Mouse (Mus musculus): Measurements from ENCODE around the gene Mtnr1b. TPM values are rescaled to one million over a fixed set of nuclear protein-coding genes. Genes with fewer than 3 reads are reported as not detected.
"Not testable (repeated sequence)": the region's sequence is repeated elsewhere in the genome, so short reads cannot be mapped to it uniquely, and the experiment has no call there.

Mtnr1b gene
- polyA plus RNA-seq, 1 experiment from 2014 or later: not detected

DNA sequence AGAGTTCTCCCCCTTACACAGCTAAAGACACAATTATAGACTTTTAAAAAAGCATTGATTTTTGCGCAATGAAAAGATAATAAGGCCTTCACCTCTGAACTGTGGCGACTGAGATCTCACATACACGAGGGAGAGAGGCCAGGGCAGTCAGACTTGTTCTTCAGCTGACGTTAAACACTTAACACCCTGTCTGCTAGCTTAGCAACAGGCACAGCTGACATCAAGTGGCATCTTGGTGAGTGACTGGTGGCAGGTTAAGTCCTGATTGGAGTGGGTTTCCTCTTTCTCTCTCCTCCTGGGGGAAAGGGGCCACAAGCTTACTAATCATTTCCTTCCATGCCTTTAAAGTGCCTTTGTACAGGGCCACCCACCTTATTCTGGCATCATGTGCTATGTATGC, 4.3 kb downstream of the Mtnr1b start:
- H3K4me2 ChIP-seq: no peak overlapping the region
- no peak for ATAC-seq (ENCODE audit: insufficient number of reproducible peaks, insufficient read depth, low FRiP score, low TSS enrichment, low read depth)
- H3K4me1 ChIP-seq: no peaks in the 10 kb centered on the region
- H3K4me3 ChIP-seq: no peak overlapping the region
- no peaks in the 10 kb centered on the region for H3K9me3 ChIP-seq
- H3K27ac ChIP-seq: no peak overlapping the region
- no peaks in the 10 kb centered on the region for H3K36me3 ChIP-seq
- H3K27me3 ChIP-seq: peaks cover 14% of the 10 kb centered on the region
- H3K9ac ChIP-seq: no peak overlapping the region
- WGBS: 58% methylated on average over 4 of the region's 4 CpGs

DNA sequence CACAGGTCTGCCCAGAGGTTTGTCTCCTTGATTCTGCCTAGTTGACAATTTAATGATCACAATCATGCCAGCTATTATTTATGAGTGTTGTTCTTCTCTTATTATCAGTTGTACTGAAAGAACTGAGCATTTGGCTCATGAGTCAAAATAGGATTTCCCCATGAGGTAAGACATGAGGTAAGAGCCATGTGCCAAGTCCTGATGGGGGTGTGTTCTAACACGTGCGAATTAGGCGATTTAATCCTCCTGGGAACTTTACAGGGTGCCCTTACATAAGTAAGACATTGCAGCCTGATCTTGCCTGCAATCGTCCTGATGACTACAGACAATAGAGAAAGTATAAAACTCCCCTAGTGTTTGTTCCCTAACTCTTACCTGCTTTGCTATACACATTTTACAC, 4.9 kb downstream of the Mtnr1b start:
- H3K4me1 ChIP-seq: no peaks in the 10 kb centered on the region
- no peak overlapping the region for H3K4me2 ChIP-seq
- WGBS: 60% methylated on average over 4 of the region's 4 CpGs
- no peak for ATAC-seq (ENCODE audit: insufficient number of reproducible peaks, insufficient read depth, low FRiP score, low TSS enrichment, low read depth)
- H3K36me3 ChIP-seq: no peaks in the 10 kb centered on the region
- no peak overlapping the region for H3K9ac ChIP-seq
- H3K27me3 ChIP-seq: peaks cover 10% of the 10 kb centered on the region
- no peak overlapping the region for H3K4me3 ChIP-seq
- H3K9me3 ChIP-seq: no peaks in the 10 kb centered on the region
- H3K27ac ChIP-seq: no peak overlapping the region

DNA sequence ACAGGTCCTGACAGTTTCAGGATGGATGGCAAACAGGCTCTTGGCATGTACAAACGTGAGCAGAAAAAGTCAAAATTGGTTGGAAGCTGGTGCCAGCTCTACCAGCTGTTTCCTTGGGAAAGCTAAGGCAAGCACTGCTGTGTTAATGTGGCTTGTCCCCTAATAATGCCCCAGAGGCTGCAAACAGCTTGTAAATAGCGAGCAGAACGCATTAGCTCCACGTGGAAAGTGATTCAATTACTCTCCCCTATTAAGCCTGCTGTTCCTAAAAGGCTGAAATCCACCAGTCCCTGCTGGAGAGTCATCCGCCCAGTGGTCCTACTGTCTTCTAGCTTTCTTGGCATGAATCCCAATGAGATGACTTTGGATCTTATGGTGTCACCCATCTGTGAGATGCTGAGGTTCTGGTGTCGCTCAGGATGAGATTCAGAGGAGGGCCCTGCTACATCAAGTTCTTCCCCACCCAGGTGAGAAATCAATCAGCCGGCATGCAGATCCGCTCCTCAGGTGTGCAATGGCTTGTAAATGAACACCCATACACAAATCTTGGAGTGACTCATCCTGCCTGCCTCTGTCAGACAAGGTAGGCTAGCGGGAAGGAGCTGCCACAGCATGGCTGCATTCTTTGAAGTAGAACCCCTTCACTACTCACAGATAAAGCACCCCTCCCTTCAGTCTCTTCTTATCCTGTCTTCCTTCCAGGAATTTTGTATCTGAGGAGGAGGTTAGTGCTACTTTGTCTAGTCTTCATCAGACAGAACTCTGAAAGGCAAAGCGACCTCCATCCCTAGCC, 7.9 kb downstream of the Mtnr1b start:
- no peak overlapping the region for H3K4me2 ChIP-seq
- no peak overlapping the region for H3K27ac ChIP-seq
- H3K4me3 ChIP-seq: no peak overlapping the region
- no peaks in the 10 kb centered on the region for H3K9me3 ChIP-seq
- H3K9ac ChIP-seq: no peak overlapping the region
- H3K36me3 ChIP-seq: no peaks in the 10 kb centered on the region
- no peaks in the 10 kb centered on the region for H3K27me3 ChIP-seq
- WGBS: 61% methylated on average over 10 of the region's 10 CpGs
- no peaks in the 10 kb centered on the region for H3K4me1 ChIP-seq
- no peak for ATAC-seq (ENCODE audit: insufficient number of reproducible peaks, insufficient read depth, low FRiP score, low TSS enrichment, low read depth)

DNA sequence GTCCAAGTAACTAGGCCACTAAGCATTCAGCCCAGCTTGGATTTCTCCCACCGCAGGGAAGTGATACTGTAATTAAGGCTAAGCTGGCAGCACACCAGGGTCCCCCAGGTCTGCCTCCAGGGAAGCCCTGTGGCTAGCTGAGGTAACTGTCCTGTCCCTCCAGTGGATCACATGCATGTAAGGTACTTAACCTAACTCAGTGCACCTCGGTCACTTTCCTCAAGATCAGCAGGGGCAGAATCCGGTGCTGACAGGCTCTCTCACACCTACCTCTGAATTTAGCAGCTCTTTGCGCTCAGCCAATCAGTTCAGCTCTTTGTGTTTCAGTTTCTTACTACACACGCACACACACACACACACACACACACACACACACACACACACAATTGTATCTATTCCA, 13.0 kb downstream of the Mtnr1b start:
- Histone ChIP-seq H3K4me1 (no peaks in the 10 kb centered on the region), H3K36me3 (no peaks in the 10 kb centered on the region), H3K27me3 (no peaks in the 10 kb centered on the region), H3K4me3 (no peak overlapping the region), H3K9me3 (no peaks in the 10 kb centered on the region), H3K4me2 (no peak overlapping the region), H3K27ac (no peak overlapping the region), H3K9ac (no peak overlapping the region)
- 59% methylated on average over 5 of the region's 5 CpGs for WGBS
- no peak for ATAC-seq (ENCODE audit: insufficient number of reproducible peaks, insufficient read depth, low FRiP score, low TSS enrichment, low read depth)

DNA sequence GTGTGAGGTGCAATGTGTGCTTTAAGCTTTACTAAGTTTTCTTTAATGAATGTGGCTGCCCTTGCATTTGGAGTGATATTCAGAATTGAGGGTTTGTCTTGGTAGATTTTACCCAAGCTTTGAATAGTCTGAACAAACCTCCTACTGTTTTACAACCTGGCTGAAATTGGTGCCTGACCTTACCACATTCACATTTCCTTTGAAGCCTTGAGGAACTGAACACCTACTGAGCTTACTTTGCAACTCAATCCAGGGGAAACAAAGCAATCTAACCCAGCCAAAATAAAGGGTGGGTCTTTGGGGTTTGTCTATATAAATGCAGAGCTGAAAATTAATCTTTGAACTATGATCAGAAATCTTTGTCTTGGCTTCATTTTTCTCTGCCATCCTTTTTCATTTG, 23.6 kb downstream of the Mtnr1b start:
- Histone ChIP-seq H3K27ac (no peak overlapping the region), H3K36me3 (no peaks in the 10 kb centered on the region), H3K4me1 (no peaks in the 10 kb centered on the region), H3K27me3 (no peaks in the 10 kb centered on the region), H3K4me3 (no peak overlapping the region), H3K4me2 (no peak overlapping the region), H3K9me3 (no peaks in the 10 kb centered on the region), H3K9ac (no peak overlapping the region)
- ATAC-seq (ENCODE audit: insufficient number of reproducible peaks, insufficient read depth, low FRiP score, low TSS enrichment, low read depth): no peak

DNA sequence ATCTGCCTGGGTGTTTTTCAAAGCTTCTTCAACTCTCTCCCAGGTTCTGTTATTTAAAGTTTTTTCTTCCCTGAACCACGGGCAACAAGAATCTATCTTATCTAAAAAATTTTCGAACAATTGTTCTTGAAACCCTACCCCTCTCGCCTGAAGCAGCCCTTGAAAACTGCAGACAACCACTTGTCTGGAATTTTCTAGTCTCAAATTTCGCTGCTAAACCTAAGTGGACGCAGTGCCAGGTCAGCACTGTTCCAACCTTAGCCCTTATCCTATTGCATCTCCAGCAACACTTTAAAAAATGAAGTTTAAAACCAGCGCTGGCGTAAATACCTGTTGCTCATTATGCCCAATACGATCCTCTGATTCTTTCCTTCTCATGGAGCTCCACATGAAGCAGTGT, 29.0 kb downstream of the Mtnr1b start:
- H3K4me3 ChIP-seq: no peak overlapping the region
- no peaks in the 10 kb centered on the region for H3K4me1 ChIP-seq
- H3K36me3 ChIP-seq: no peaks in the 10 kb centered on the region
- WGBS: 55% methylated on average over 8 of the region's 8 CpGs
- no peak overlapping the region for H3K4me2 ChIP-seq
- ATAC-seq (ENCODE audit: insufficient number of reproducible peaks, insufficient read depth, low FRiP score, low TSS enrichment, low read depth): no peak
- no peaks in the 10 kb centered on the region for H3K27me3 ChIP-seq
- H3K27ac ChIP-seq: no peak overlapping the region
- no peaks in the 10 kb centered on the region for H3K9me3 ChIP-seq
- no peak overlapping the region for H3K9ac ChIP-seq

DNA sequence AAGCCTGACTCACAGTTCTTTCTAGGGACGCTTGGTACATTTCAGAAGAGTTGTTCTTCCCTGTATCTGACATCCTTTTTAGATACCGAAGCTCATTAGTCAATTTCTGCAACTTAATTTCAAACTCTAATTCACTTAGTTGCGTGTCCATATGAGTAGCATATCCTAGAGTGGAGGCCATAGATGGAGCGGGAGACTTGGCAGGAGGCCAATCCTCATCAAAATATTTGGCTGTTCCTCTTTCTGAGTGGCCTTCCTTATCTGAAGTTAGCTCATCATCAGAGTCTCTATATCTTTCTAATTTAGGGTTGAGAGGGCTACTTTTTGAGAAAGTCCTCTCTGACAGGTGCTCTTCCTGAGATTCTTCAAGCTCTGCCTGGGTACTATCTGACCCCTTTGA, 29.4 kb downstream of the Mtnr1b start:
- H3K27ac ChIP-seq; ATAC-seq (ENCODE audit: insufficient number of reproducible peaks, insufficient read depth, low FRiP score, low TSS enrichment, low read depth): not testable (repeated sequence)
- 70% methylated on average over 4 of the region's 4 CpGs for WGBS

DNA sequence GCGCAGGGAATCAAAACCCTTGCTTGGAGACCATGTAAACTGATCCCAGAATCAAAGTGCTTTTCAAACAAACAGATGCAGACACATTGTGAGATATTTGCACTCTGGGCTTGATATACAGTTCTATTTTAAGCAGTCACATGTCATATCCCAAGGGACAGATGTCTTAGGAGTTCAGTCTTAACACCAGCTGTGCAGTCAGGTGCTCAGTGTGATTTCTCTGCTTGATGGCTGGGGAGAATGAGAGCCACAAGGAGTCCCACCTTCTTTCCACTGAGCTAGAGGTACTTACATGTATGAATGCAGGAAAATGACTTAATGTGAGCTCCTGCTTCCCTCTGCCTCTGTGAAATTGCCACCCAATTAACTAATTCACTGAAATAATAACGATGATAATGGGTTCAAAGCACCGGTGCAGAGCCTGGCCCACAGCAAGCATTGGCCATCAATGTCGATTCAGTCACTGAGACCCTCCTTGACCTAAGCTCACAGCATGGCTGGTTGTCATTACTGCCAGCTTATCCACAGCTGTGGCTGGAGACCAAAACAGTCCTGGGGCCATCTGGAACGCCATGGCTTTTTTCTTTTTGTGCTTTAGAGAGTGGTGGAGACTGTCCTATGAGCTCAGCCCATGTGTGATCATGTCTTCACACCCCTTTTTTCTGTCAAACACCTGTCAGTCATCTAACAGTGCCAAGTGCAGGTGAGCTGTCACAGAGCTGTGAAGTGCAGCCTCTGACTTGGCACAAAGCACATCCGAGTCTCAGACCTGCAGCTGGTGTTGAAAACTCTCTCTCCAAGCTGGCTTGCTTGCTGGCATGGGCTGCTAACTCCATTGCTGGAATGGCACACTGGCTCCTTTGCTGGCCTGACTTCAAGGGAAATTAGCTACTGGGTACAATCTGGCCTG, 61.1 kb downstream of the Mtnr1b start:
- ATAC-seq (ENCODE audit: insufficient number of reproducible peaks, insufficient read depth, low FRiP score, low TSS enrichment, low read depth): no peak
- Histone ChIP-seq H3K4me2 (no peak overlapping the region), H3K4me1 (no peaks in the 10 kb centered on the region), H3K9me3 (no peaks in the 10 kb centered on the region), H3K27me3 (no peaks in the 10 kb centered on the region), H3K9ac (no peak overlapping the region), H3K4me3 (no peak overlapping the region), H3K36me3 (no peaks in the 10 kb centered on the region), H3K27ac (no peak overlapping the region)
- WGBS: 37% methylated on average over 6 of the region's 6 CpGs

More for the DNA sequence above, 29.4 kb downstream of the Mtnr1b start:
- H3K4me1 ChIP-seq, H3K9ac ChIP-seq, H3K4me2 ChIP-seq, H3K4me3 ChIP-seq, H3K36me3 ChIP-seq, H3K27me3 ChIP-seq, H3K9me3 ChIP-seq: not testable (repeated sequence)

DNA sequence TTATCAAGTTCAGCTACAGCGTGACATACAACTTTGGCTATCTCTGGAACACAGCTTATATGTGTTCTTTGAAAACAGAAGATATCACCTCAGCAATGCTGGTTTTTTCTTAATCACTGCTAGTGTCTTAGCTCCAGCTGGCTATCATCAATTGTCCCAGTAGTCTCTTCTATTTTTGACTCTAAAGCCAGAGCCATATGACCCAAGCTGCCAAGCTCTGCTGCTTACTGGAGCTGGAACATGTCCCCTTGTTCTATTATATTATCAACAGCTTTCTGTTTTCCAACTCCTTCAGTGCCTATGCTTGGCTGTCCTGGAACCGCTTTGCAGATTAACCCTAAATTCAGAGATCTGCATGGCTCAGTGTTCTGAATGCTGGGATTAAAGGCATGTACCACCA, 70.1 kb downstream of the Mtnr1b start:
- no peak overlapping the region for H3K4me3 ChIP-seq
- H3K36me3 ChIP-seq: no peaks in the 10 kb centered on the region
- no peak overlapping the region for H3K4me2 ChIP-seq
- no peaks in the 10 kb centered on the region for H3K4me1 ChIP-seq
- H3K9ac ChIP-seq: no peak overlapping the region
- H3K9me3 ChIP-seq: no peaks in the 10 kb centered on the region
- no peak for ATAC-seq (ENCODE audit: insufficient number of reproducible peaks, insufficient read depth, low FRiP score, low TSS enrichment, low read depth)
- no peaks in the 10 kb centered on the region for H3K27me3 ChIP-seq
- H3K27ac ChIP-seq: no peak overlapping the region
- WGBS: 85% methylated on average over 2 of the region's 2 CpGs

DNA sequence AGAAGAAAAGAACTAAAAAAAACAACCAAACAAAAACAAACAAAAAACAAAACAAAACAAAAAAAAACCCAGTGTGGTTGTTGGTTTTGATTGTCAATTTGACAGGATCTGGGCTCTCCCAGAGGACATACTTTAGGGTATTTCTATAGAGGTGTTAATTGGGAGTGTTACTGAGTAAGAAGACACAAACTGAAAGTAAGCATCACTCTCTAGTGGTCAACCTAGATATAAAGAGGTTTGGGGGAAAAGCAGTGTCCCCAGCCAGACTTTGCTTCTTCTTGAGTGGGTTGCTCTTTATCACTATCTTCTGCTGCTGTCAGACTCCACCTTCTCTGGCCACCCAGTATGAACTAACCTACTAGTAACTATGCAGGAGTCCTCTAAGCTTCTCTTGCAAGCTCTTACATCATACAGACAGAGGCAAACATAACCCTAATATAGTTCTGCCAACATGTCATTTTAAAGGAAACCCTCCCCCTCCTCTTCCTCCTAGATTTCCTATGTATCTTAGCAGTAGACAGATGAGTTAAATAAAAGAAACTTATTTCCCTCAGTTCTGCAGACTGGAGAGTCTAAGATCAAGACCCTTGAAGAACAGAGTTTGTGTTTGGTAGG, 71.8 kb downstream of the Mtnr1b start:
- H3K4me2 ChIP-seq: no peak overlapping the region

DNA sequence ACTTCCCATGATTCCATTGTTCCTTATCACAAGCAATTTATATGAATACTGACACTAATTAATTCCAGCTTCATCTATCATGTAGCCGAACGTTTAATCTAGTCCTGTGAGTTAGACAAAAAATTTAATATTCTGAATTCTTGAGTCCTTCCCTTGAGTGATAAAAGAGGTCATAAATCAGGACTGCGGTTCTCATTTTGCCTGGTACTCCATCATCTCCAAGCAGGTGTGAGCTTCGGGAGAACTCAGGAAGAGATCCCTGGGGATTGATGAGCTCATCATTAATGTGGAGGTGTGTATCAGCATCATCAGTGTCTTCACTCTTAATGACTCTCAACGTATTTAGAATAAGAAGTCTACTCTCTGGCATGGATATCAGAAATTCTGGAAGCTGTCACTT, 74.0 kb downstream of the Mtnr1b start:
- H3K4me3 ChIP-seq: no peak overlapping the region
- H3K27me3 ChIP-seq: no peaks in the 10 kb centered on the region
- H3K27ac ChIP-seq: no peak overlapping the region
- ATAC-seq (ENCODE audit: insufficient number of reproducible peaks, insufficient read depth, low FRiP score, low TSS enrichment, low read depth): no peak
- H3K4me1 ChIP-seq: no peaks in the 10 kb centered on the region
- H3K9ac ChIP-seq: no peak overlapping the region
- H3K36me3 ChIP-seq: no peaks in the 10 kb centered on the region
- 81% methylated on average over 5 of the region's 5 CpGs for WGBS
- no peaks in the 10 kb centered on the region for H3K9me3 ChIP-seq
- no peak overlapping the region for H3K4me2 ChIP-seq

More for the DNA sequence above, 71.8 kb downstream of the Mtnr1b start:
- Histone ChIP-seq H3K4me3 (no peak overlapping the region), H3K4me1 (no peaks in the 10 kb centered on the region), H3K9ac (no peak overlapping the region), H3K36me3 (no peaks in the 10 kb centered on the region), H3K27ac (no peak overlapping the region), H3K27me3 (no peaks in the 10 kb centered on the region), H3K9me3 (no peaks in the 10 kb centered on the region)
- no peak for ATAC-seq (ENCODE audit: insufficient number of reproducible peaks, insufficient read depth, low FRiP score, low TSS enrichment, low read depth)

DNA sequence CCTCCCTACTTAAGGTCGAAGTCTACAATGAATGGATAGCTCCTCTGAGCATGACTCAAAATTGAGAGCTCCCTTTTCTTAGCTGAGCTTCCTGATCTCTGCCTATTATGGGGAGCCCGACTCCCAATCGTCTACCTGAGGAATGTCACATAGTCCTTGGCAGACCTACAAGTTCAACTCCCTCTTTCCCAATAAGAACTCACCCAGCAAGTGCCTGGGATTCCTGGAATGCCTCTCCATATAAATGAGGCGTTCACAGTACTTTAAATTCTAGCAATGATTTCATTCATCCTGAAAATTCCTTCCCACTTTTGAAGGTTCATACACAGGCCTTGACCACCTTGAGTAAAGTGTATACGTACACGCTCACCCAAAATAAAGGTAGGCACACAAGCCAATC, 79.9 kb downstream of the Mtnr1b start:
- no peaks in the 10 kb centered on the region for H3K4me1 ChIP-seq
- no peak overlapping the region for H3K9ac ChIP-seq
- H3K27me3 ChIP-seq: no peaks in the 10 kb centered on the region
- no peak overlapping the region for H3K4me3 ChIP-seq
- no peak overlapping the region for H3K4me2 ChIP-seq
- H3K9me3 ChIP-seq: no peaks in the 10 kb centered on the region
- ATAC-seq (ENCODE audit: insufficient number of reproducible peaks, insufficient read depth, low FRiP score, low TSS enrichment, low read depth): no peak
- H3K27ac ChIP-seq: no peak overlapping the region
- 81% methylated on average over 6 of the region's 6 CpGs for WGBS
- H3K36me3 ChIP-seq: no peaks in the 10 kb centered on the region
